Comparison of ENCODE assay signal across 18 mouse cellular contexts in the genomic region with DNA sequence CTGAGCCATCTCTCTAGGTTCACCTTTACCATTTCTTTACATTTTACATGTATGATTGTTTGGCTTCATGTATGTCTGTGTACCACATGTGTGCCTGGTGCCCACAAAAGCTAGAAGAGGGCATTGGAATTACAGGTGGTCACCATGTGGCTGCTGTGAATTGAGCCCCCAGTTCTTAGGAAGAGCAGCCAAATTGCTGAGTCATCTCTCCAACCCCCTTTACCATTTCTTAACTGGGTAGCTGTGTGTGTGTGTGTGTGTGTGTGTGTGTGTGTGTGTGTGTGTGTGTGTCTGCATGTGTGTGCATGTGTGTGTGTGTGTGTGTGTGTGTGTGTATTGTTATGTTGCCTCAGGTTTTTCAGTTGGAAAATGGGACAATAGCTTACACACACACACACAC.
"Had no signal": no experiment of that assay in that cellular context is flagged by ENCODE, and none has a peak within 500 bp of the region (broad histone marks: within the 10 kb centered on the region; RNA-seq: fewer than 3 reads in every experiment).

No protein-coding gene starts in this region.

- DNase-seq: lung, adult 18-20 months; lung, embryonic 14.5 days; lung, postnatal 10 days; lung, postnatal 4 days; midbrain, embryonic 14.5 days; retina, postnatal 1 day; right cerebral cortex, adult 18-20 months; right cerebral cortex, postnatal 25 days; right cerebral cortex, postnatal 4 days; spleen, adult 18-20 months; thymus, adult 18-20 months; thymus, postnatal 25 days had no signal

- ATAC-seq: midbrain, embryonic 16.5 days had no signal

- H3K4me3 ChIP-seq: midbrain, embryonic 10.5 days; midbrain, embryonic 12.5 days; myocyte; neural tube, embryonic 13.5 days; neural tube, embryonic 15.5 days had no signal

- H3K36me3 ChIP-seq: midbrain, embryonic 10.5 days; midbrain, embryonic 12.5 days had no signal

- H3K9ac ChIP-seq: lung, embryonic 14.5 days; midbrain, embryonic 12.5 days; neural tube, embryonic 13.5 days; neural tube, embryonic 15.5 days had no signal

- H3K4me1 ChIP-seq: midbrain, embryonic 10.5 days; midbrain, embryonic 12.5 days had no signal

- H3K27ac ChIP-seq: midbrain, embryonic 10.5 days; midbrain, embryonic 12.5 days; neural tube, embryonic 13.5 days; neural tube, embryonic 15.5 days had no signal

- H3K4me2 ChIP-seq: lung, embryonic 14.5 days; midbrain, embryonic 12.5 days; neural tube, embryonic 13.5 days; neural tube, embryonic 15.5 days had no signal

- H3K9me3 ChIP-seq: midbrain, embryonic 10.5 days; midbrain, embryonic 12.5 days; neural tube, embryonic 13.5 days; neural tube, embryonic 15.5 days had no signal

- H3K27me3 ChIP-seq: midbrain, embryonic 12.5 days; neural tube, embryonic 13.5 days; neural tube, embryonic 15.5 days had no signal
